Comparison of ENCODE assay signal across 8 mouse cellular contexts in the genomic region with DNA sequence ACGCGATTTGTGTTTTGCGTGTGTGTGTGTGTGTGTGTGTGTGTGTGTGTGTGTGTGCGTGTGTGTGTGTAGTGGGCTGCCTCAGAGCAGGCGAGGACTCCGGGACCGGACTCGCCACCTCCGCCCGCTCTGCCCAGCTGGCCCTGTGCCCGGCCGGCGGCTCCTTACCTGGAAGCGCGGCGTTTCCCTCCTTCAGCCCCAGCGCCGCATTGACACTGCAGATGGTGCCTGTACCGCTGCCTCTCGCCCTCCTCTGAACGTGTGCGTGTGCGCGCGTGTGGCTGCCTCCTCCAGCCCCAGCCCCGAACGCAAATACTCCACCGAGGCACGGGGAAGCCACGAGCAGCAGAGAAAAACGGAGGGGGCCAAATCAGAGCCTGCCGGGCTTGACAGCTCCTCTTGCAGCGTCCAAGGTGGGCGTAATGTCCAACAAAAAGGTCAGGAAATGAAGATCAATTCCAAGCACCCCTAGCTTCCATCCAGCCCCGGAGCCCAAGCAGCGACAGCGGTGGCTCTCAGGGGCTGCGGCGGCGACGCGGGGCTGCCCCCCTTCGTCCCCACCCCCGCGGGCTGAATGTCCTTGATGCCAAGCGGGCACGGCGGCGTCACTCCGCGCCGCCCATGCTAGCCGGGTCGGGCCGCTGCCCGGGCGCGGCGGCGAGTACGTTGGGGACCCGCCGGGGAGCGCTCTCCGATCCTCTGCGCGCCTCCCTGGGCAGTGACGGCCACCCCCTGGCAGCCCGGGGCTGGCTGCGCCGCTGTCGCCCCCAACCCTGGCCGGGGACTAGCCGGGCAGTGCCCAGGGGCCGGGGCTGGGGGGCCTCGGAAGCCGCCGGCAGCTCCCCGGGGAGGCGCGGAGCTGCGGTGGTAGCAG. TPM values are rescaled to one million over a fixed set of nuclear protein-coding genes. Genes with fewer than 3 reads are reported as not detected.
DNase-seq lines count a peak whose midpoint lies in the region; ATAC-seq lines count a peak whose summit lies in the region.

No protein-coding gene starts in this region.

- H3K9ac ChIP-seq in midbrain, embryonic 15.5 days: peak overlapping the region; percentile 94

- H3K27ac ChIP-seq in limb, embryonic 10.5 days: peak overlapping the region; percentile 87
- peak overlapping the region; percentile 92 for H3K27ac ChIP-seq in midbrain, embryonic 15.5 days

- H3K9me3 ChIP-seq in limb, embryonic 10.5 days (replicated peaks): no peaks in the 10 kb centered on the region
- no peaks in the 10 kb centered on the region for H3K9me3 ChIP-seq in midbrain, embryonic 15.5 days

- peak overlapping the region; percentile 85 for H3K4me3 ChIP-seq in limb, embryonic 10.5 days
- H3K4me3 ChIP-seq in midbrain, embryonic 15.5 days: peak overlapping the region; percentile 72

- H3K4me2 ChIP-seq in midbrain, embryonic 15.5 days: peak overlapping the region; percentile 66

- peak; percentile 95 for DNase-seq in heart, adult 11 months
- DNase-seq in heart, adult 8-10 months (ENCODE audit: low spot score): no peak
- peak; percentile 82 to 85 for DNase-seq in cerebellum, postnatal 36 days
- peak; percentile 37 for DNase-seq in gastrocnemius, postnatal 25 days
- peak; percentile 37 for DNase-seq in kidney, adult 11 months
- DNase-seq in limb, embryonic 10.5 days (ENCODE audit: low spot score): no peak
- peak; percentile 8 for DNase-seq in urinary bladder, postnatal 25 days (ENCODE audit: low spot score)

- peaks cover 55% of the 10 kb centered on the region for H3K4me1 ChIP-seq in limb, embryonic 10.5 days
- H3K4me1 ChIP-seq in midbrain, embryonic 15.5 days: peaks cover 38% of the 10 kb centered on the region

- no peaks in the 10 kb centered on the region for H3K36me3 ChIP-seq in limb, embryonic 10.5 days
- no peaks in the 10 kb centered on the region for H3K36me3 ChIP-seq in midbrain, embryonic 15.5 days (replicated peaks)

- peak; percentile 57 for ATAC-seq in midbrain, embryonic 15.5 days (replicated peaks)

- WGBS in limb, embryonic 10.5 days: under 1% methylated on average over 80 of the region's 82 CpGs
- under 1% methylated on average over 82 of the region's 82 CpGs for WGBS in midbrain, embryonic 15.5 days

- H3K27me3 ChIP-seq in limb, embryonic 10.5 days (ENCODE audit: low read depth, poor library complexity, severe bottlenecking): peaks cover 94% of the 10 kb centered on the region
- peaks cover 9% of the 10 kb centered on the region; the same call in 1 of the 2 replicates for H3K27me3 ChIP-seq in midbrain, embryonic 15.5 days (replicated peaks)

RNA-seq across cellular contexts. Expression of a gene that starts 0.6 kb away (rescaled TPM):
- 10 to 100 TPM; 11.5 to 15.2 (median 13.8) TPM for total RNA-seq in heart, adult 8-10 months (2022)
- 1 to 10 TPM; 3.0 to 4.6 TPM for total RNA-seq in gastrocnemius, postnatal 25 days (2021)
- 1.1 and 1.9 TPM in 2 replicates for polyA plus RNA-seq in limb, embryonic 10.5 days (2016; fragmentation: Nextera tagmentation; extraction: Ambion mirVana)
- polyA plus RNA-seq in midbrain, embryonic 15.5 days (2015; fragmentation: Nextera tagmentation; extraction: Ambion mirVana): 13.8 and 14.2 TPM in 2 replicates

Comparison
In these comparisons a context has a peak if more than half of its experiments do, and no peak if none do; other contexts are left out.
1. DNase-seq: peak in heart, adult 11 months (single experiment), cerebellum, postnatal 36 days (2 of 2), gastrocnemius, postnatal 25 days (single experiment), kidney, adult 11 months (single experiment) and urinary bladder, postnatal 25 days (single experiment); none in heart, adult 8-10 months (single experiment) and limb, embryonic 10.5 days (single experiment).